Mouse (Mus musculus): ENCODE measurements around the gene Dnajc11. TPM values are rescaled to one million over a fixed set of nuclear protein-coding genes. Genes with fewer than 3 reads are reported as not detected.

Dnajc11 gene
- total RNA-seq, 2 experiments from 2014 or later = 68.2 to 69.1 TPM

DNA sequence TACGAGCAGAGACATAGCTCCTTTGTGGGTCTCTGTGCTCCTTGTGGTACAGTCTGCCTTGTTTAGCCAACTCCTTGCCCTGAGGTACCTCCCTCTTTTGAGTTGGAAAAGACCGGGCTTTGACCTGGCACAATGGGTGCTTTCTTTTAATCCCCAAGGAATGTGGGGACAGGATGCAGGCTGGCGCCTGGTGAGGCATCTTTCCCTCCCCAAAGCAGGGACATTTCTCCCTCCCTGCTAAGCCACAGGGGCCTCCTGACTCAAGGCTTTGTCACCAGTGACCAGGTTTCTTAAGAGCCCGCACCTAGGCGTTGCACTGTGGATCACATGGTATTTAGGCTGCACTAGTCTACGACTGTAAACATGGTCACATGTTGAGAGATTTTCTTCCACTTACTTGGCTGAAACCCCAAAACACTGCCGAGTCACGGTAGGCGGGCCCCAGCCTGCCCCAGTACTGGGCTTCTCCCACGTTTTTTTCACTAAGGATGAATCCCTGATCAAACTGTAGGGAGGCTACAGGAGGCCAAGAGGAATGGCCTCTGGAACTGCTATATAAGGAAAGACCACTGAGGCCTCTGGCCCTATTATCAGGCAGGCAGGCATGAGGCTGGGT, 76.7 kb downstream of the Dnajc11 start:
- Histone ChIP-seq H3K27ac (peak overlapping the region; percentile 97), H3K4me3 (peak overlapping the region; percentile 93)
- no peak for DNase-seq (ENCODE audit: low spot score in 2 of 2)
- TF ChIP-seq CTCF (conservative IDR thresholded peaks at IDR 0.05) = no peak

DNA sequence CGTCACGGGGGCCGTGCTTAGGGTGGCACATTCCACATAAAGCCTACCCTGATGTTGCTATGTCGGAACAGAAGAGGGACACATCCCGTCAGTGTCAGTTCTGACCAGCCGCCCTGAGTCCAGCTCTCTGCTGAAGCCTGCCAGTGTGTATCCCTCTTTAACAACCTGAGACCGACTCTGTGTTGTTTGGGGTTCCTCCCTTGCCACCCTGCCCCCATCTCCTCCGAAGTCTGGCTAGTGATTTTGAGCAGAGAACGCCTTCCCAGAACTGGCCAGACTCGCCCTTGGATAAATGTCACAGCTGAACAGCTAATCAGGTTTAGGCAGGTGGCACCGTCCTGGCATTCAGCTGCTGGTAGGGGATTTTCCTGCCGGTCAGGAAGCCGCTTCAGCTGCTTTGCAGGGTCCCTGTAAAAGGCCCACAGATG, 77.2 kb downstream of the Dnajc11 start:
- no peak for TF ChIP-seq CTCF (conservative IDR thresholded peaks at IDR 0.05)
- peak overlapping the region; percentile 93 for H3K4me3 ChIP-seq
- peak overlapping the region; percentile 97 for H3K27ac ChIP-seq
- no peak for DNase-seq (ENCODE audit: low spot score in 2 of 2)

DNA sequence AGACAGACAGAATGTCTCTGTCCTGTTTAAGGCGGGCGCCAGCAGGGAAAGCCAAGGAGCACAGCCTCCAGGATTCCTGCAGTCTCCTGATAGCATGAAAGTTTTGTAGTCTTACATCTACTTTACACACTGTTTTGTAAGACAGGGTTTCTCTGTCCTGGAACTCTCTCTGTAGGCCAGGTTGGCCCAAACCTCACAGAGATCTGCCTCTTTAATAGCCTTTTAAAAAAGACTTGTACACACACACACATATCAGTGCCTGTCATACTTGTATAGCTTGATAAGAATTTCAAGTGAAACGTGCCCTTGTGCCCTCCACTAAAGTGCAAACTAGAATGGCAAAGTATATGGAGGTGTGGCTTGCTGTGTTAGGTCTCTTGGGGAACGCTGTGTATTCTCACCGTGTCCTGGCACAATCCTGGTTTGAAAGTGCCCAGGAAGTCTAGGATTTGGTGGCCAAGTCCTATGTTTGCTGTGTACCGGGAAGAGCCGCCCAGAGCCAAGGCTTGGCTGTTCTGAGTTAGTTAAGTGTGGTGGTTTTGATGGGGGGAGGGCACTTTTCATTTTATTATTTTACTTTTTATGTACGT, 77.8 kb downstream of the Dnajc11 start:
- DNase-seq (ENCODE audit: low spot score in 2 of 2) = no peak
- TF ChIP-seq CTCF (conservative IDR thresholded peaks at IDR 0.05) = no peak
- peak overlapping the region; percentile 93 for H3K4me3 ChIP-seq
- peak overlapping the region; percentile 32 for H3K27ac ChIP-seq

DNA sequence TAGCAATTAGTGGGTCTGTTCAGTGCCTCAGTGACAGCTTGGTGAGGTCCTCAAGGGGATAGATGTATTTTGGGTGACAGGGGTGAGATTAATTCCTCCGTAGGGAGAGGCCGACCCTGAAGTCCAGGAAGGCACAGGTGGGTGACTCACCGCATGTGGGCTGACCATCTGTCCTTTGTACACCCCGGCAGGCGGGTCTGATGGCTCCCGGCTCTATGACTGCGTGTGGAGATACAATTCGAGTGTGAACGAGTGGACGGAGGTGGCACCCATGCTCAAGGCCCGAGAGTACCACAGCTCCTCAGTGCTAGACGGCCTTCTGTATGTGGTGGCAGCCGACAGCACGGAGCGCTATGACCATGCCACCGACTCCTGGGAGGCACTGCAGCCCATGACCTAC, 78.6 kb downstream of the Dnajc11 start:
- DNase-seq (ENCODE audit: low spot score in 2 of 2) = no peak
- Histone ChIP-seq H3K4me3 (no peak overlapping the region), H3K27ac (no peak overlapping the region)
- no peak for TF ChIP-seq CTCF (conservative IDR thresholded peaks at IDR 0.05)

DNA sequence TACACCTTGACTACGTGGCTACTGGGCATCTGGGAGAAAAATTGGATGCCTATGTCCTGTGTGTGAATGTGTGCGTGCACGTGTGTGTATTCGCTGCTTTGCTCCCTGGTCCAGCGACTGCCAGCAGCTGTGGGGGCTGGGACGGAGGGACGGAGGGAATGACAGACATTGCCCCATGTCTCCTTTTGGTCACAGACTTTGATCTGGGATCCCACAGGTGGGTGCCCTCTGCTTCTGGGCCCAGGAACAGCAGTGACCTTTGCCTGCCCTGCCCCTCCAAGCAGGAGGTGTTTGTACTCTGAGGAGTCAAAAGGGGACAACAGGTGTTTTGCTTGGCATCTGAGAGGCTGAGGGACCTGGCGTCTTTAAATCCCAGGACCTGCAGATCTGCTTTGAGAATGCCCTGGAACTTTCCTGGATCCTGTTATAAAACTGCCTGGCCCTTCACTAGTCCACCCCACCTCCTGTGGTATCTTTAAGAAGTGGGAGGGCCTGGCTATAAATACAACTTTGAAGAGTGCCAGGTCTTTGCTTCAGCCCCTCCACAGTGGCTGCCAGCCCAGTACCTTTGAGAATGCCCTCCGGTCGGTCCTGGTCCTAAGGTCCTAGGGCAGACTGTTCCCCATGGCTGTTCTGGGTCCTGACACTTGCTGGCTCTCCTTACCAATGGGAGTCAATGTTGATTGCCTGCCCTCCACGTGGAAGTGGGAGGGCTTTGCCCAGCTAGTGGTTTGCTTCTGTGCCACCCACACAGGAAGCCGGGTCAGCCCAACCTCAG, 79.7 kb downstream of the Dnajc11 start:
- no peak for DNase-seq (ENCODE audit: low spot score in 2 of 2)
- Histone ChIP-seq H3K4me3 (no peak overlapping the region), H3K27ac (no peak overlapping the region)
- TF ChIP-seq CTCF (conservative IDR thresholded peaks at IDR 0.05) = no peak

DNA sequence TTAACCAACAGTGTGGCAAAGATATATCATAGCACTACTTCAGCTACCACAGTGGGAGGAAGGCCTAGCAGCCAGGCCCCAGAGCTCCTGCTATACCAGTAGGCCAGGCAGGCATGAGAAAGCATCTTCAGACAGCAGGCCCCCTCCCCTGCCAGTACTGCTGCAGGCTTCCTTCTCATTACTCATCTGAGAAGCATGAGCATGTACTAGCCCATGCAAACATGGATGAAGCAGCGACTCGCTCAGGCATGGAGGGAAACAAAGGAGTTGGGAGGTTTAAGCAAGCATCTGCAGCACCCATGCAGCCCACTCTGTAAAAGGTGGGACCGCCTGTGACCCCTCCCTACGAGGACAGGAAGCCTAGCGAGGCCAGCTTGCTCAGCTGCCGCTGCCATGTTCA, 85.6 kb downstream of the Dnajc11 start:
- no peak for TF ChIP-seq CTCF (conservative IDR thresholded peaks at IDR 0.05)
- H3K27ac ChIP-seq = no peak overlapping the region
- DNase-seq (ENCODE audit: low spot score in 2 of 2) = no peak
- no peak overlapping the region for H3K4me3 ChIP-seq

DNA sequence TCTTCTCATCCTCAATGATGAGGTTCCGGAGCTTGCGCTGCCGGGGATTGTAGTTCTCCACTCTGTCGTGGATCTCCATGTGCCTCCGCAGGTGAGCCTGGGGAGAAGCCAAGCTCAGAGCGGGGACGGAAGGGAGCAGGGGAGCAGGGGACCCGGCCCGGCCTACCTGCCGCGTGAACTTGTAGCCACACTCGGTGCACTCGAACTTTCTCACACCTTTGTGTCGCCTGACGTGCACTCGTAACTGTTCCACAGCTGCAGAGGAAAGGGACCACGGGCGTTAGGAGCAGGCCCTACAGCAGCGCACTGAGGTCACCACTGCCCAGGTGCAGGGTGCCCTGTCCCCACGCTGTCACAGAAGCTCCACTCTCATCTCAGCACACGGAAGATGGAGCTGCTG, 86.5 kb downstream of the Dnajc11 start:
- no peak for TF ChIP-seq CTCF (conservative IDR thresholded peaks at IDR 0.05)
- Histone ChIP-seq H3K27ac (no peak overlapping the region), H3K4me3 (no peak overlapping the region)
- DNase-seq (ENCODE audit: low spot score in 2 of 2) = no peak

DNA sequence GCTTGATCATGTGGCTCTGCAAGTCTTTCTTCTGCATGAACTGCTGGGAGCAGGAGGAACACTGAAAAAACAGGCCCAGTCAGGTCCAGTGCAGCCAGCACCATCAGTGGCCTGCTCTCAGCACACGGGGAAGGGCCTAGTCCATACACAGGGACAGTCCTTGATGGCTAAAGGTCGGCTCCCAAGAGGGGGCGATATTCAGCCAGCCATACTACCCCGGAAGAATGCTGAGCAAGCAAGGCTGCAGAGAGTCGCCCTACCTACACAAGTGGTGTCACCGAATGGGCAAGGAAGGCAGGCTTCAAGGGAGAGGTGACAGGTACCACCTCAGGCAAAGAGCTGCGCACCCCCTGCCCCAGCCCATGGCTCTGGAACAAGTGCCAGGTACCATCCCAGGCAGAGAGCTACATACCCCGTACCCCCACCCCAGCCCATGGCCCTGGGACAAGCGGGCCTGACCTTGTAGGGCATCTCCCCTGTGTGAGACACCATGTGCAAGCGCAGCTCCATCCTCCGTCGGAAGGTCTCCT, 88.1 kb downstream of the Dnajc11 start:
- no peak for DNase-seq (ENCODE audit: low spot score in 2 of 2)

DNA sequence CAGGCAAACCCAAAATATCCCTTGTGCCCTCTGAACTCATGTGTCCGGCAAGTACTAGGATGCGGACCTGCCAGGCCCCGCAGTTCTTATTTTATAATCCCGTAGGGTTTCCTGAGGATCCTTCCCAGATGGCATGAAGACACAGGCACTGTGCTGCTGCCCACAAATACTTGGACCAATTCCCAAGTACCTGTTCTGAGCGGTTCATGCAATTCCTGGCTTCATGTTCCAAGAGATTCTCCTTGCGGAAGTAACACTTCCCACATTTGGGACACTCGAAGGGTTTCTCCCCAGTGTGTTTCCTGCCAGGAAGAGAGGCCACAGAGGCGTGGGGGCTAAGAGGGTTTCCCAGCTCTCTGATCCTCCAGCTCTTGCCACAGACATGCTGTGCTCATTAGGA, 89.0 kb downstream of the Dnajc11 start:
- no peak overlapping the region for H3K27ac ChIP-seq
- no peak overlapping the region for H3K4me3 ChIP-seq
- TF ChIP-seq CTCF (conservative IDR thresholded peaks at IDR 0.05) = no peak
- DNase-seq (ENCODE audit: low spot score in 2 of 2) = no peak

More for the DNA sequence above, 88.1 kb downstream of the Dnajc11 start:
- H3K27ac ChIP-seq = no peak overlapping the region
- no peak overlapping the region for H3K4me3 ChIP-seq
- TF ChIP-seq CTCF (conservative IDR thresholded peaks at IDR 0.05) = 0 out of 2 replicates have a peak, but pooled peaks have one; percentile 4

DNA sequence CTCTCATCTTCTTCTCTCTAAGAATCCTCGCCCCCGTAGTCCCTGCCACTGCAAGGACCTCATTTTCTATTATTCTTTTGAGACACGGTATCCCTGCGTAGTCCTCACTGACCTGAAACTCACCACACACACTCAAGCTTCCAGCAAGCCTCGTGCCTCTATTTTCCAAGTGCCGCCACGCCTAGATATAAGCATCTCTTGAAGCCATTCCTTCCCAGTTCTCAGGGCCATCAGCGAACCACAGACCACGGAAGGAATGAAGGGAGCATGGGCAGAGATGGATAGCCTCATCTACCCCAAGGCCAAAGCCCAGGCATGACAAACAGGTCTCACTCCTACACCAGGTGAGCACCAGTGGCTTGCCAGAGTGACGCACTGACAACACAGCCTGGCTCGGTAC, 91.0 kb downstream of the Dnajc11 start:
- no peak overlapping the region for H3K4me3 ChIP-seq
- H3K27ac ChIP-seq = no peak overlapping the region
- no peak for DNase-seq (ENCODE audit: low spot score in 2 of 2)
- TF ChIP-seq CTCF (conservative IDR thresholded peaks at IDR 0.05) = no peak

DNA sequence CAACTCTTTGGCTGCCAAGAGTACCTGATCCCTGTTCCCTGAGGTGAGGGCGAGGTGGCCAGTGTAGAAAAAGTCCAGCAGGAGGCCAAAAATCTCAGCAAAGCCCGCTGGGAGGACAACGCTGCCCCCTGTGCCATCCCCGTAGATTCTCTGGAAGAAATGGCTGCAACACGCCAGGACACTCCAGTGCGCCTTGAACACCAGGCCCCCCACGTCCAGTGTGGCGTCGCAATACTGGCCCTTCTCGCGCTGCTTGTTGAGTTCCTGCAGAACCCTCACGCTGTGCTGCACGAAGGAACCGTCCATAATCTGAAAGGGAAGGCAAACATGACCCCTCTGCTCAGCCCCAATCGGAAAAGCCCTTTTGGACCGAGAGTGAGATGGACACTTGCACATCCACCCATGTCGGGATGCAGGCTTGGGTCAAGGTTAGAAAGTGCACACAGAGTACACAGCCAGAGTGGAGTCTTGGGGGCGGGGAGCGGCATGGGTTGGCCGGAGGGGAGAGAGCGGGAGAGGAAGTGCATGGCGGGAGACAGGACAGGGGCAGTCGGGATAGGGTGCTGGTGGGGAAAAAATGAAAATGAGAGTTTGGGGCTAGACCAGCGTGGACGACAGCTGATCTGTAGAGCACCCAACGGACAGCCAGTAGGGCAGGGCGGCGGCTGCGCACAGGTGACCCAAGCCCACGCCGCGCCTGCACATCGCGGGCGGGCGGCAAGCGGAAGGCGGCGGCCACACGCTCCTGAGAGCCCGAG, 93.4 kb downstream of the Dnajc11 start:
- H3K27ac ChIP-seq = peak overlapping the region; percentile 92
- peak in 1 of 2 experiments; percentile 30 for DNase-seq (ENCODE audit: low spot score in 2 of 2)

DNA sequence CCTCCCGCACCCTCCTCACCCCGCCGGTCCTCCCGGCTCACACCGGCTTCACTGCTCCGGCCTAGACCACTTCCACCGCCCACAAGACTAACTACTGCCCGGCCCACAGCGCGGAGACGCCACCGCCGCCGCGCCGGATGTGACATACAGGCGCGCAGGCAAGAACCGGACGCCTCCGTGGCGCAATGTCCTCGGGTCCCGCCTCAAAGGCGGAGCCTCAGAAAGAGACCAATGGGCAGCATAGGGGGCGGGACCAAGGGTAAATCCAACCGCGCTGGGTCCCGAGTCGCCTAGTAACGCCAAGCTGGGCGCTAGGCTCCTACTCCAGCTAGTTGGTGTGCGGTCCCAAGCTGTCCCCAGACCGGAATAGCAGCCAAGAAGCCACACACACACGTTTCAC, 94.0 kb downstream of the Dnajc11 start, which contains the start of gene Zbtb48:
Gene Zbtb48 (minus strand): TSS at position 148 of the 400 bp plus-strand sequence.
- no peak for TF ChIP-seq CTCF (conservative IDR thresholded peaks at IDR 0.05)
- DNase-seq (ENCODE audit: low spot score in 2 of 2) = peak; percentile 96 to 98
- Histone ChIP-seq H3K4me3 (peak within 1 kb of the TSS; percentile 85), H3K27ac (peak within 1 kb of the TSS; percentile 92)

More for the DNA sequence above, 93.4 kb downstream of the Dnajc11 start:
- no peak for TF ChIP-seq CTCF (conservative IDR thresholded peaks at IDR 0.05)
- peak overlapping the region; percentile 85 for H3K4me3 ChIP-seq
